In the genomic region with DNA sequence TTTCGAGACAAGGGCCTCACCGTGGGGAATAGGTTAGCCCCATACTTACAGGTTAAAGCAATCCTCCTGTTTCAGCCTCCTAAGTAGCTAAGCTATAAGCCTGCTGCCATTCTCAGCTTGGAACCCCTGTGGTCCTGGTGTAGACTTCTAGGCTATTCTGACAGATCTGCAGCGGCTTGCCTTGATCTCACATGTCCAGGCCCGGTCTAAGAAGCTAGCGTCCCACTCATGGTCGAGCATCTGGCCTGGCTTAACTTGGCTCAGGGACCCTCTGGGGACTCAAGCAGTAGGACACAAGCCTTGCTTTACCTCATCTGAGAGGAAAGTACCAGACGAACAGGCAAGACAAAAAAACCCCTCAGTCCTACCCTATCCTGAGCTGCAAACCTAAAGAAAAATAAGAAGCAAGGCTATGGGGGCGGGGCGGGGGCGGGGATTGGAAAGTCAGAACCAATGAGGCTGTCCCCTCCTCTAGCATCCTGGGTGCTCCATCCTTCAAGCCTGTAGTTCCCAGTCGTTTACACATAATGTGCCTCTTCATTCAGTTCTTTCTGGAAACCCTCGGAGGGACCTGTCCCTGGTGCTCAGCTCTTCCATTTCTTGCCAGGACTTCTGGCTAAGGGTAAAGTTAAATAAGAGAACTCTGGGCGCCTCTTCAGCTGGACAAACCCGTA, we compare ENCODE assay signal across 13 mouse cellular contexts. TPM values are rescaled to one million over a fixed set of nuclear protein-coding genes. Genes with fewer than 3 reads are reported as not detected.
DNase-seq lines count a peak whose midpoint lies in the region; ATAC-seq and TF ChIP-seq lines count a peak whose summit lies in the region.
"Had no signal": no experiment of that assay in that cellular context is flagged by ENCODE, and none has a peak within 500 bp of the region (broad histone marks: within the 10 kb centered on the region; RNA-seq: fewer than 3 reads in every experiment).

No protein-coding gene starts in this region.

- in situ Hi-C loops in CH12.LX (cut with MboI; ENCODE audit: low pct_ligation_motif_present, low pct_unique_long_range_greater_than_20kb, low sequenced_read_pairs) = loop anchor here (10.0 kb wide), 1 partner anchor 50 kb away; a partner anchor contains a TSS

- dilution Hi-C loops in CH12.LX (cut with MboI; ENCODE audit: extremely low pct_ligation_motif_present, extremely low pct_unique_long_range_greater_than_20kb, low sequenced_read_pairs) = no loop called here

- no peak for TF ChIP-seq RAD21 in CH12.LX (IDR thresholded peaks at IDR 0.05; ENCODE audit: low read depth, low read length)

- H3K9me3 ChIP-seq in hindbrain, embryonic 15.5 days = no peaks in the 10 kb centered on the region
- H3K9me3 ChIP-seq in hindbrain, embryonic 14.5 days (ENCODE audit: control insufficient read depth, low read length) = no peaks in the 10 kb centered on the region
- no peaks in the 10 kb centered on the region for H3K9me3 ChIP-seq in CH12.LX (replicated peaks; ENCODE audit: low read length)
- H3K9me3 ChIP-seq: hindbrain, embryonic 12.5 days; neural tube, embryonic 13.5 days had no signal

- no peak for TF ChIP-seq CTCF in CH12.LX (conservative IDR thresholded peaks at IDR 0.05 in 1 of 2, IDR thresholded peaks at IDR 0.05 in 1 of 2; ENCODE audit: low read depth in 2 of 2, low read length in 2 of 2)

- no peaks in the 10 kb centered on the region for H3K36me3 ChIP-seq in hindbrain, embryonic 15.5 days
- no peaks in the 10 kb centered on the region for H3K36me3 ChIP-seq in hindbrain, embryonic 14.5 days (replicated peaks; ENCODE audit: control insufficient read depth, insufficient read depth)
- H3K36me3 ChIP-seq in CH12.LX (replicated peaks in 1 of 2; ENCODE audit: control insufficient read depth in 1 of 2, insufficient read depth in 1 of 2, low read length in 1 of 2) = peaks cover 0 to 35% of the 10 kb centered on the region in 2 experiments
- H3K36me3 ChIP-seq: hindbrain, embryonic 12.5 days; neural tube, embryonic 13.5 days had no signal

- no peak overlapping the region for H3K4me3 ChIP-seq in hindbrain, embryonic 15.5 days
- H3K4me3 ChIP-seq in hindbrain, embryonic 14.5 days (replicated peaks; ENCODE audit: low read length) = no peak overlapping the region
- H3K4me3 ChIP-seq in CH12.LX (replicated peaks in 1 of 3; ENCODE audit: low read depth in 2 of 3, low read length in 2 of 3, poor library complexity in 1 of 3) = no peak overlapping the region
- H3K4me3 ChIP-seq: erythroblast, embryonic 14.5 days; hindbrain, embryonic 12.5 days; neural tube, embryonic 13.5 days had no signal

- DNase-seq in cerebellum, adult 18-20 months = peak; percentile 6 to 8
- no peak for DNase-seq in cerebellum, postnatal 4 days (ENCODE audit: low spot score in 2 of 2)
- DNase-seq in hindbrain, embryonic 14.5 days (ENCODE audit: low spot score) = no peak
- DNase-seq in CH12.LX (ENCODE audit: extremely low read depth) = peak; percentile 10
- peak; percentile 37 for DNase-seq in cerebellum, adult 9-10 months
- no peak for DNase-seq in right cerebral cortex, adult 2 months (ENCODE audit: low spot score in 2 of 2)

- H3K4me1 ChIP-seq in hindbrain, embryonic 15.5 days (replicated peaks) = no peaks in the 10 kb centered on the region
- H3K4me1 ChIP-seq in hindbrain, embryonic 14.5 days (replicated peaks; ENCODE audit: control insufficient read depth, insufficient read depth, low read length) = no peaks in the 10 kb centered on the region
- peaks cover 10 to 18% of the 10 kb centered on the region in 2 experiments; a peak in 3 of 4 replicates for H3K4me1 ChIP-seq in CH12.LX (ENCODE audit: control insufficient read depth in 1 of 2, insufficient read depth in 2 of 2)
- H3K4me1 ChIP-seq: hindbrain, embryonic 12.5 days; neural tube, embryonic 13.5 days had no signal

- ATAC-seq in hindbrain, embryonic 15.5 days (ENCODE audit: low FRiP score, low read depth) = peak; percentile 21; the same call in 1 of the 2 replicates
- ATAC-seq in hindbrain, embryonic 14.5 days (ENCODE audit: low FRiP score) = no peak
- ATAC-seq: intestine, embryonic 16.5 days had no signal

- no peak for TF ChIP-seq EP300 in CH12.LX (IDR thresholded peaks at IDR 0.05; ENCODE audit: low read length)

- 71% methylated on average over 14 of the region's 14 CpGs for WGBS in hindbrain, embryonic 15.5 days
- 72% methylated on average over 14 of the region's 14 CpGs for WGBS in hindbrain, embryonic 14.5 days

- H3K4me2 ChIP-seq in hindbrain, embryonic 15.5 days = no peak overlapping the region
- no peak overlapping the region for H3K4me2 ChIP-seq in hindbrain, embryonic 14.5 days (replicated peaks)
- peak overlapping the region; percentile 55 for H3K4me2 ChIP-seq in CH12.LX (ENCODE audit: insufficient read depth, low read depth, poor library complexity, severe bottlenecking)
- H3K4me2 ChIP-seq: hindbrain, embryonic 12.5 days; neural tube, embryonic 13.5 days had no signal

- no peaks in the 10 kb centered on the region for H3K27me3 ChIP-seq in hindbrain, embryonic 15.5 days
- H3K27me3 ChIP-seq in hindbrain, embryonic 14.5 days (ENCODE audit: control insufficient read depth, insufficient read depth, low read length) = no peaks in the 10 kb centered on the region
- H3K27me3 ChIP-seq in CH12.LX (replicated peaks) = no peaks in the 10 kb centered on the region
- H3K27me3 ChIP-seq: hindbrain, embryonic 12.5 days; neural tube, embryonic 13.5 days had no signal

- H3K27ac ChIP-seq in hindbrain, embryonic 15.5 days (replicated peaks) = no peak overlapping the region
- H3K27ac ChIP-seq in hindbrain, embryonic 14.5 days = no peak overlapping the region
- no peak overlapping the region for H3K27ac ChIP-seq in CH12.LX (ENCODE audit: insufficient read depth, low read depth)
- H3K27ac ChIP-seq: hindbrain, embryonic 12.5 days; kidney, postnatal 0 days; neural tube, embryonic 13.5 days had no signal

- no peak overlapping the region for H3K9ac ChIP-seq in hindbrain, embryonic 15.5 days
- H3K9ac ChIP-seq in hindbrain, embryonic 14.5 days = no peak overlapping the region
- H3K9ac ChIP-seq in CH12.LX (ENCODE audit: insufficient read depth, low read depth) = no peak overlapping the region
- H3K9ac ChIP-seq: hindbrain, embryonic 12.5 days; neural tube, embryonic 13.5 days had no signal

- H3K79me2 ChIP-seq in CH12.LX (replicated peaks; ENCODE audit: control insufficient read depth, extremely low read depth, insufficient read depth, poor library complexity, severe bottlenecking) = no peaks in the 10 kb centered on the region

- TF ChIP-seq POLR2A in CH12.LX (IDR thresholded peaks at IDR 0.05; ENCODE audit: low read depth, low read length) = no peak

TF ChIP-seq in CH12.LX, 34 proteins besides CTCF, POLR2A, EP300 and RAD21:
- TF ChIP-seq USF1 (IDR thresholded peaks at IDR 0.05; ENCODE audit: low read depth, low read length) (no peak), PAX5 (IDR thresholded peaks at IDR 0.05; ENCODE audit: low read length) (no peak), JUND (conservative IDR thresholded peaks at IDR 0.05; ENCODE audit: low read depth, low read length) (no peak), SMC3 (IDR thresholded peaks at IDR 0.05; ENCODE audit: low read depth, low read length) (no peak), MAZ (IDR thresholded peaks at IDR 0.05; ENCODE audit: low read depth, low read length) (no peak), UBTF (IDR thresholded peaks at IDR 0.05; ENCODE audit: low read depth, low read length) (no peak), NELFE (IDR thresholded peaks at IDR 0.05; ENCODE audit: low read depth, low read length) (no peak), IRF4 (IDR thresholded peaks at IDR 0.05; ENCODE audit: low read depth, low read length) (no peak)

RNA-seq across cellular contexts. Expression of a gene that starts 8.7 kb away (rescaled TPM):
- polyA plus RNA-seq in hindbrain, embryonic 15.5 days (2015; fragmentation: Nextera tagmentation; extraction: Ambion mirVana) = 7.9 and 8.1 TPM in 2 replicates
- polyA plus RNA-seq in hindbrain, embryonic 14.5 days (2014; fragmentation: Nextera tagmentation; extraction: Ambion mirVana) = 6.9 and 7.3 TPM in 2 replicates
- total RNA-seq in CH12.LX (2012; rRNA removed) (0.51 and 0.63 TPM in 2 replicates), CH12.LX (2014; rRNA removed) (0.66 and 0.70 TPM in 2 replicates)
- polyA plus RNA-seq in CH12.LX (2012; ENCODE audit: insufficient read length, low read depth) = 2.9 and 3.0 TPM in 2 replicates
- total RNA-seq: monocyte, adult 5-6 weeks had no signal

RNA-seq across cellular contexts. Expression of a gene that starts 46.0 kb away (rescaled TPM):
- 2.8 and 4.5 TPM in 2 replicates for polyA plus RNA-seq in hindbrain, embryonic 15.5 days (2015; fragmentation: Nextera tagmentation; extraction: Ambion mirVana)
- polyA plus RNA-seq in hindbrain, embryonic 14.5 days (2014; fragmentation: Nextera tagmentation; extraction: Ambion mirVana) = 2.1 and 2.7 TPM in 2 replicates
- total RNA-seq in CH12.LX (2012; rRNA removed) (not detected in 2 replicates), CH12.LX (2014; rRNA removed) (not detected in 2 replicates)
- not detected in 2 replicates for polyA plus RNA-seq in CH12.LX (2012; ENCODE audit: insufficient read length, low read depth)
- polyA plus RNA-seq: erythroblast, embryonic 14.5 days had no signal

Comparison
In these comparisons a context has a peak if more than half of its experiments do, and no peak if none do; other contexts are left out.
1. DNase-seq: peak in cerebellum, adult 18-20 months (2 of 2), CH12.LX (single experiment) and cerebellum, adult 9-10 months (single experiment); none in cerebellum, postnatal 4 days (0 of 2), hindbrain, embryonic 14.5 days (single experiment) and right cerebral cortex, adult 2 months (0 of 2).